Mouse (Mus musculus) heart, postnatal 0 days (tissue): ENCODE measurements around the gene Stab2. TPM values are rescaled to one million over a fixed set of nuclear protein-coding genes. Genes with fewer than 3 reads are reported as not detected.

ENCODE experiments used
- ATAC-seq: fragments of 200-750 bp; cut with Nextera tagmentation; 2 replicates; pipeline ENCODE4 v1.8.0; 2017; ENCODE audit warnings: low read depth, moderate number of reproducible peaks, moderate library complexity; ENCODE audit not compliant: insufficient read depth
- DNase-seq: peaks from one replicate; pipeline ENCODE4 v3.0.0-alpha.2; 2016; ENCODE audit warnings: low spot score
- H3K27ac ChIP-seq: fragments of 300-500 bp; sonication (generic); 2 replicates; pipeline ENCODE4 v1.5.1; 2014; ENCODE audit warnings: low read depth, mild to moderate bottlenecking
- H3K27me3 ChIP-seq: fragments of 300-500 bp; sonication (generic); 2 replicates; pipeline ENCODE4 v1.6.1; 2014; ENCODE audit warnings: low read length, mixed read lengths; ENCODE audit not compliant: control insufficient read depth, insufficient read depth
- H3K36me3 ChIP-seq: fragments of 300-500 bp; sonication (generic); replicated peaks from 2 replicates; pipeline ENCODE4 v1.6.1; 2014; ENCODE audit warnings: low read length, mixed read lengths; ENCODE audit not compliant: control insufficient read depth, insufficient read depth
- H3K4me1 ChIP-seq: fragments of 300-500 bp; sonication (generic); 2 replicates; pipeline ENCODE4 v1.6.1; 2014; ENCODE audit warnings: antibody characterized with exemption; ENCODE audit not compliant: control insufficient read depth, insufficient read depth
- H3K4me2 ChIP-seq: fragments of 300-500 bp; sonication (generic); 2 replicates; pipeline ENCODE4 v1.6.1; 2014; ENCODE audit warnings: low read depth, mild to moderate bottlenecking, low read length, moderate library complexity
- H3K4me3 ChIP-seq: fragments of 300-500 bp; sonication (generic); 2 replicates; pipeline ENCODE4 v1.5.1; 2014; ENCODE audit warnings: low read depth, low read length
- H3K9ac ChIP-seq: fragments of 300-500 bp; sonication (generic); replicated peaks from 2 replicates; pipeline ENCODE4 v1.6.1; 2014; ENCODE audit warnings: low read depth, low read length, mixed read lengths
- H3K9me3 ChIP-seq: fragments of 300-500 bp; sonication (generic); replicated peaks from 2 replicates; pipeline ENCODE4 v1.6.1; 2016; ENCODE audit warnings: low read length; ENCODE audit not compliant: control insufficient read depth
- CTCF ChIP-seq: IDR thresholded peaks from 2 replicates; pipeline ENCODE4 v1.5.1; 2016; ENCODE audit warnings: antibody characterized with exemption, control low read depth, low read depth
- EP300 ChIP-seq: IDR thresholded peaks from 2 replicates; pipeline ENCODE4 v1.6.1; 2016; ENCODE audit warnings: antibody characterized with exemption, low read depth
- WGBS: fragments of 180-500 bp; shearing (Covaris S2); extraction: QIAGEN DNeasy Blood & Tissue Kit; methylation state at CpG from one replicate; pipeline ENCODE4 v1.1.7; 2014; 5-methylcytosine and 5-hydroxymethylcytosine counted together
- polyA plus RNA-seq: library from polyadenylated mRNA; unstranded; fragments of >200 nt; fragmentation: Nextera tagmentation; extraction: Ambion mirVana; gene quantifications from 2 replicates; pipeline ENCODE4 v1.2.1, GENCODE M21; 2015
- total RNA-seq: library from RNA; depleted of rRNA; stranded (reverse); fragments of >200 nt; gene quantifications from 2 replicates; pipeline ENCODE4 v1.2.3, GENCODE M21; 2014; ENCODE audit warnings: low replicate concordance

Gene Stab2
- total and polyA plus RNA-seq, 2 experiments from 2014 or later, result 0.22 to 3.9 TPM

GRCm38 (mm10) chr10:87015403-87015802, 7.6 kb upstream of the Stab2 start:
- 15% methylated on average over 5 of the region's 5 CpGs for WGBS
- no peak for TF ChIP-seq EP300
- no peak for TF ChIP-seq CTCF

GRCm38 (mm10) chr10:87014391-87014965, 6.7 kb upstream of the Stab2 start:
- DNase-seq (no peak), ATAC-seq (no peak)
- Histone ChIP-seq H3K4me3 (no peak overlapping the region), H3K36me3 (no peaks in the 10 kb centered on the region), H3K9me3 (no peaks in the 10 kb centered on the region), H3K9ac (no peak overlapping the region), H3K27me3 (no peaks in the 10 kb centered on the region), H3K27ac (no peak overlapping the region), H3K4me2 (no peak overlapping the region), H3K4me1 (0 out of 2 replicates have a peak, but pooled peaks cover 5% of the 10 kb centered on the region)
- TF ChIP-seq EP300, result no peak
- TF ChIP-seq CTCF, result no peak
- 64% methylated on average over 7 of the region's 7 CpGs for WGBS

More at GRCm38 (mm10) chr10:87015403-87015802, 7.6 kb upstream of the Stab2 start:
- Histone ChIP-seq H3K9me3 (no peaks in the 10 kb centered on the region), H3K4me1 (0 out of 2 replicates have a peak, but pooled peaks cover 5% of the 10 kb centered on the region), H3K27ac (no peak overlapping the region), H3K4me2 (no peak overlapping the region), H3K36me3 (no peaks in the 10 kb centered on the region), H3K27me3 (no peaks in the 10 kb centered on the region), H3K4me3 (no peak overlapping the region), H3K9ac (no peak overlapping the region)
- DNase-seq (no peak), ATAC-seq (no peak)

GRCm38 (mm10) chr10:87012087-87012486, 4.3 kb upstream of the Stab2 start:
- 78% methylated on average over 7 of the region's 7 CpGs for WGBS

GRCm38 (mm10) chr10:87008215-87008499, 332 bp upstream of the Stab2 start:
- no peak for DNase-seq
- H3K4me3 ChIP-seq, result no peak overlapping the region
- no peaks in the 10 kb centered on the region for H3K9me3 ChIP-seq
- H3K4me2 ChIP-seq, result no peak overlapping the region
- no peak overlapping the region for H3K9ac ChIP-seq
- ATAC-seq, result no peak
- no peaks in the 10 kb centered on the region for H3K36me3 ChIP-seq
- TF ChIP-seq EP300, result no peak
- no peak for TF ChIP-seq CTCF
- H3K27ac ChIP-seq, result no peak overlapping the region
- no peaks in the 10 kb centered on the region for H3K4me1 ChIP-seq
- H3K27me3 ChIP-seq, result no peaks in the 10 kb centered on the region
- 77% methylated on average over 3 of the region's 3 CpGs for WGBS

More at GRCm38 (mm10) chr10:87012087-87012486, 4.3 kb upstream of the Stab2 start:
- Histone ChIP-seq H3K4me1 (0 out of 2 replicates have a peak, but pooled peaks cover 5% of the 10 kb centered on the region), H3K27ac (no peak overlapping the region), H3K4me3 (no peak overlapping the region), H3K9me3 (no peaks in the 10 kb centered on the region), H3K27me3 (no peaks in the 10 kb centered on the region), H3K36me3 (no peaks in the 10 kb centered on the region), H3K4me2 (no peak overlapping the region), H3K9ac (no peak overlapping the region)
- TF ChIP-seq EP300, result no peak
- TF ChIP-seq CTCF, result no peak
- ATAC-seq (no peak), DNase-seq (no peak)

GRCm38 (mm10) chr10:86992238-86992976, 15.4 kb downstream of the Stab2 start:
- Histone ChIP-seq H3K27ac (no peak overlapping the region), H3K4me2 (no peak overlapping the region), H3K27me3 (no peaks in the 10 kb centered on the region), H3K4me1 (0 out of 2 replicates have a peak, but pooled peaks cover 6% of the 10 kb centered on the region), H3K4me3 (no peak overlapping the region), H3K36me3 (no peaks in the 10 kb centered on the region), H3K9me3 (no peaks in the 10 kb centered on the region), H3K9ac (no peak overlapping the region)
- no peak for TF ChIP-seq EP300
- no peak for TF ChIP-seq CTCF
- WGBS, result 68% methylated on average over 14 of the region's 14 CpGs
- DNase-seq, result no peak
- no peak for ATAC-seq

- Histone ChIP-seq H3K4me3 (no peak overlapping the region), H3K4me2 (no peak overlapping the region), H3K36me3 (no peaks in the 10 kb centered on the region), H3K4me1 (0 out of 2 replicates have a peak, but pooled peaks cover 6% of the 10 kb centered on the region), H3K27me3 (no peaks in the 10 kb centered on the region), H3K27ac (no peak overlapping the region), H3K9me3 (no peaks in the 10 kb centered on the region), H3K9ac (no peak overlapping the region)
- WGBS, result 9% methylated on average over 9 of the region's 9 CpGs
- no peak for DNase-seq
- no peak for TF ChIP-seq EP300
- no peak for TF ChIP-seq CTCF
- no peak for ATAC-seq
Observed at GRCm38 (mm10) chr10:86990666-86991065, 17.2 kb downstream of the Stab2 start.
